Mouse (Mus musculus): Measurements from ENCODE around the gene Shbg. TPM values are rescaled to one million over a fixed set of nuclear protein-coding genes. Genes with fewer than 3 reads are reported as not detected.

Shbg gene
- polyA plus RNA-seq, 2 experiments: 0.05 TPM; not detected in 1

DNA sequence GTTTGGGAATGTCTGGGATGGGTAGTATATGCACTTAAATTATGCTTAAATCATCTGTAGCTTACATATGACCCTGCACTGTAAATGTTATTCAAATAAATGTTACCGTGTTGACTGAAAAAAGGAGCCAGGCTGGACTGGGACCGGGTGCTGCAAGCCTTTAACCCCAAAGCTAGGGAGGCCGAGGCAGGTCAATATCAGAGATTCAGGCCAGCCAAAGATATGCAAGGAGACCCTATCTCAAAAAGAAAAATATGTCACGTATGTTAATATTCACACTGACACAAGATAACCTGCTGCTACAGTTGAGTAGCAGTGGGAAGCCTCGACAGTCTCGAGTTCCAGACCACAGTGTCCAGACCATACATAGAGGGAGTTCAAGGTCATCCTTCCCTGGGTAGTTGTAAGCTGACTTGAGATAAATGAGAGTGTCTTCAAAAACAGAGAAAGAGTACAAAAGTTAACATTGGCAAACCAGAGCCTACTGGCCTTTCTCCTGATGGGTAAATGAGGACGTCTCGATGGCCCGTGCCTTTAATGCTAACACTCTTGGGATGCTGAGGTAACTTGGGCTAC lies 35.4 kb downstream of the Shbg start:
- Histone ChIP-seq H3K9ac (ENCODE audit: low read depth, low read length, severe bottlenecking) (peak overlapping the region; percentile 81), H3K4me3 (replicated peaks; ENCODE audit: low read length) (peak overlapping the region; percentile 83), H3K27ac (replicated peaks; ENCODE audit: low read depth, low read length) (no peak overlapping the region), H3K36me3 (ENCODE audit: control insufficient read depth, insufficient read depth, low read length) (peaks cover 25% of the 10 kb centered on the region), H3K9me3 (ENCODE audit: control insufficient read depth, low read length) (no peaks in the 10 kb centered on the region), H3K27me3 (ENCODE audit: control insufficient read depth, insufficient read depth, low read length) (no peaks in the 10 kb centered on the region), H3K4me2 (replicated peaks; ENCODE audit: low read depth, low read length, severe bottlenecking) (peak overlapping the region; percentile 73), H3K4me1 (ENCODE audit: control insufficient read depth, insufficient read depth, low read length) (peaks cover 18% of the 10 kb centered on the region)
- ATAC-seq (ENCODE audit: low FRiP score, low read depth): no peak
- no peak for TF ChIP-seq POLR2A (IDR thresholded peaks at IDR 0.05; ENCODE audit: borderline replicate concordance, extremely low read depth, insufficient read depth, insufficient read length)
- 69% methylated on average over 9 of the region's 9 CpGs for WGBS
- DNase-seq (ENCODE audit: low spot score): no peak

DNA sequence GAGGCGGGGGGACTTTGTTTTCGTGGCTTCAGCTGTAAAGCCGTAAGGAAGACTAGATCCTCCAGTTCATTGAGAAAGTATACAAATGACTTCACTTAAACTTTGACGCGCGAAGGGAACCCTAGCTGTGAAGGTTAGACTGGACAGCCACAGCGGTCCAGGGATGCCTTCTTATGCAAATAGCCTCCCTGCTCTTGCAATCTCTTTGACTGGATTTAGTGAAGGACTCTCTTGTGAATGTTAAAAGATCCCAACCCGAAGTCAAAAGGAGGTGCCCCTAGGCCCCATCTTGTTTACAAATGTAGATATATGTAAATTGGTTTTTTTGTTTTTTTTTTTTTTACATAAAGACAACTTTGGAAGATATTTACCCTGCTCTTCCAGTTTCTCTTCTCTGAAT lies 35.9 kb downstream of the Shbg start:
- no peak for TF ChIP-seq POLR2A (IDR thresholded peaks at IDR 0.05; ENCODE audit: borderline replicate concordance, extremely low read depth, insufficient read depth, insufficient read length)
- Histone ChIP-seq H3K27me3 (ENCODE audit: control insufficient read depth, insufficient read depth, low read length) (no peaks in the 10 kb centered on the region), H3K4me3 (replicated peaks; ENCODE audit: low read length) (peak overlapping the region; percentile 83), H3K36me3 (ENCODE audit: control insufficient read depth, insufficient read depth, low read length) (peaks cover 24% of the 10 kb centered on the region), H3K4me1 (ENCODE audit: control insufficient read depth, insufficient read depth, low read length) (peaks cover 23% of the 10 kb centered on the region), H3K9me3 (ENCODE audit: control insufficient read depth, low read length) (no peaks in the 10 kb centered on the region), H3K4me2 (replicated peaks; ENCODE audit: low read depth, low read length, severe bottlenecking) (peak overlapping the region; percentile 73), H3K9ac (ENCODE audit: low read depth, low read length, severe bottlenecking) (peak overlapping the region; percentile 81), H3K27ac (replicated peaks; ENCODE audit: low read depth, low read length) (peak overlapping the region; percentile 90)
- WGBS: under 1% methylated on average over 8 of the region's 8 CpGs
- ATAC-seq (ENCODE audit: low FRiP score, low read depth): no peak
- DNase-seq (ENCODE audit: low spot score): no peak

DNA sequence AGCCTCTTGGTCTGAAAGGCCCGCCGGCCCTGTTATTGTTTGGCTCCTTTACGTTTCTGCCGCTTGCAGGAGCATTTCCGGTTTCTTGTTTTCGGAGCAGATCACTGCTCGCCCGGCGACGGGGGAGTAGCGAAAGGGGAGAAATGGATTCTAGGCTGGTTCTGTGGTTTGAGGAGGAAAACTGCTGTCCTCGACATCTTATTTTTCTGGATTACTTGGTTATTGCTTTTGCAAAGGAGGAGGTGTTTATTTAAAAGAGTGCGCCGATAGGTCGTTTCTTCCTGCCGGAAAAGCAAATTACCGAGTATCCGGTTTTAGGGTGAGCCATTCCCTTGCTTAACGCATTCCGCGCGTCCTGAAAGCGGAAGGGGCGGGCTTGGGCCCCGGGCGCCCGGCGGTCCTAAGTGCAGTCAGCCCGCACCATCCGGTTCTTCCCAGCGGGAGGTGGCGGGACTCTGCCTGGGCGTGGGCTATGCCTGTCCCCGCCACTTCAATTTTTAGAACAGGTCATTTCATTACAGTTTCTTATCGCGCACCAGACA lies 36.5 kb downstream of the Shbg start:
- H3K27ac ChIP-seq (replicated peaks; ENCODE audit: low read depth, low read length): peak overlapping the region; percentile 90
- peak overlapping the region; percentile 83 for H3K4me3 ChIP-seq (replicated peaks; ENCODE audit: low read length)
- ATAC-seq (ENCODE audit: low FRiP score, low read depth) (peak; percentile 83), DNase-seq (ENCODE audit: low spot score) (peak; percentile 96)
- peaks cover 23% of the 10 kb centered on the region for H3K4me1 ChIP-seq (ENCODE audit: control insufficient read depth, insufficient read depth, low read length)
- H3K9ac ChIP-seq (ENCODE audit: low read depth, low read length, severe bottlenecking): peak overlapping the region; percentile 81
- peak overlapping the region; percentile 73 for H3K4me2 ChIP-seq (replicated peaks; ENCODE audit: low read depth, low read length, severe bottlenecking)
- no peaks in the 10 kb centered on the region for H3K27me3 ChIP-seq (ENCODE audit: control insufficient read depth, insufficient read depth, low read length)
- peaks cover 22% of the 10 kb centered on the region for H3K36me3 ChIP-seq (ENCODE audit: control insufficient read depth, insufficient read depth, low read length)
- WGBS: under 1% methylated on average over 36 of the region's 36 CpGs
- H3K9me3 ChIP-seq (ENCODE audit: control insufficient read depth, low read length): no peaks in the 10 kb centered on the region
- TF ChIP-seq POLR2A (IDR thresholded peaks at IDR 0.05; ENCODE audit: borderline replicate concordance, extremely low read depth, insufficient read depth, insufficient read length): peak; percentile 43; the same call in 1 of the 2 replicates

DNA sequence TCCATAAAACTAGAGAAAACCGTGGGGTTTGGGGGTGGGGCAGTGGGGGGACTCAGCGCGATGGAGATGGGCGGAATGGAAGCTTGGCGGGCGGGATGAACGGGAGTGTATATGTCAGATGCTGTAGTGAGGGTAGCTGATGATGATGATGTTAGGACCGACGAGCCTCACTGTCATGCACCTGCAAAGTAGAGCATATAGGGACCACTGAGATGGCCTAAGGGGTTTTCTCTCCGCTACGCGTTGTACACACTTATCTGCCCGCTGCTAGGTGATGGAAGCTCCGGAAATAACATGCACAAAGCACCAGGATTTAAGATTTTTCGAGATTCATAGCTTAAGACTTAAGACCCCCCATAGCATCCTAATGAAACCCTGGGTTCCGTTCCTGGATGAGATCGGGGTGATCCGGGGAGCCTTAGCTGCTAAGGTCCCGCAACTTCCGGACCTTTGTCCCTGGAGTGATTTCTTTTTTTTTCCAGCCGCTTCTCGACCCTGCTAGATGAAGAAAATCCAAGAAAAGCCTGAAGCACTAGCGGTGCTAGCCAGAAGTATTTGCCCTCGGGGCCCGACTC lies 37.0 kb downstream of the Shbg start:
- Histone ChIP-seq H3K27me3 (ENCODE audit: control insufficient read depth, insufficient read depth, low read length) (no peaks in the 10 kb centered on the region), H3K4me3 (replicated peaks; ENCODE audit: low read length) (peak overlapping the region; percentile 83), H3K4me1 (ENCODE audit: control insufficient read depth, insufficient read depth, low read length) (peaks cover 23% of the 10 kb centered on the region), H3K4me2 (replicated peaks; ENCODE audit: low read depth, low read length, severe bottlenecking) (peak overlapping the region; percentile 73), H3K27ac (replicated peaks; ENCODE audit: low read depth, low read length) (peak overlapping the region; percentile 90), H3K9ac (ENCODE audit: low read depth, low read length, severe bottlenecking) (peak overlapping the region; percentile 81), H3K9me3 (ENCODE audit: control insufficient read depth, low read length) (no peaks in the 10 kb centered on the region), H3K36me3 (ENCODE audit: control insufficient read depth, insufficient read depth, low read length) (peaks cover 20% of the 10 kb centered on the region)
- TF ChIP-seq POLR2A (IDR thresholded peaks at IDR 0.05; ENCODE audit: borderline replicate concordance, extremely low read depth, insufficient read depth, insufficient read length): no peak
- no peak for ATAC-seq (ENCODE audit: low FRiP score, low read depth)
- no peak for DNase-seq (ENCODE audit: low spot score)
- 0% methylated on average over 25 of the region's 25 CpGs for WGBS

DNA sequence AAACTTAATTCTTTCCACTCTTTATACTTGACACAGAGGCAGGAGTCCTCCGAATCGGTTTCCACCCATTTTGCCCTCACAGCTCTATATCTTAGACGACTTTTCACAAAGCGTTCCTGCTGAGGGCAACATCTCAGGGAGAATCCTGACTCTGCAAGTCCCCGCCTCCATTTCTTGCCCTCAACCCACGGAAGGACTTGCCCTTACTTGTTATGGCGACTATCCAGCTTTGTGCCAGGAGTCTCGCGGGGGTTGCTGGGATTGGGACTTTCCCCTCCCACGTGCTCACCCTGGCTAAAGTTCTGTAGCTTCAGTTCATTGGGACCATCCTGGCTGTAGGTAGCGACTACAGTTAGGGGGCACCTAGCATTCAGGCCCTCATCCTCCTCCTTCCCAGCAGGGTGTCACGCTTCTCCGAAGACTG lies 37.6 kb downstream of the Shbg start, which contains the start of the genes Wrap53 and Trp53:
Wrap53 (minus strand) TSS at position 165 of the 424 bp plus-strand sequence.
Trp53 (plus strand) TSS at position 269 of the 424 bp plus-strand sequence.
- Histone ChIP-seq H3K4me2 (replicated peaks; ENCODE audit: low read depth, low read length, severe bottlenecking) (peak within 1 kb of the TSS; percentile 73), H3K4me1 (ENCODE audit: control insufficient read depth, insufficient read depth, low read length) (peaks cover 23% of the 10 kb centered on the region), H3K4me3 (replicated peaks; ENCODE audit: low read length) (peak within 1 kb of the TSS; percentile 83), H3K27me3 (ENCODE audit: control insufficient read depth, insufficient read depth, low read length) (no peaks in the 10 kb centered on the region), H3K36me3 (ENCODE audit: control insufficient read depth, insufficient read depth, low read length) (peaks cover 24% of the 10 kb centered on the region), H3K9me3 (ENCODE audit: control insufficient read depth, low read length) (no peaks in the 10 kb centered on the region), H3K27ac (replicated peaks; ENCODE audit: low read depth, low read length) (peak within 1 kb of the TSS; percentile 90), H3K9ac (ENCODE audit: low read depth, low read length, severe bottlenecking) (peak within 1 kb of the TSS; percentile 81)
- TF ChIP-seq POLR2A (IDR thresholded peaks at IDR 0.05; ENCODE audit: borderline replicate concordance, extremely low read depth, insufficient read depth, insufficient read length): peak; percentile 56; the same call in 1 of the 2 replicates
- ATAC-seq (ENCODE audit: low FRiP score, low read depth) (peak; percentile 67), DNase-seq (ENCODE audit: low spot score) (peak; percentile 96)
- under 1% methylated on average over 13 of the region's 13 CpGs for WGBS
